Mouse (Mus musculus) cerebellum, adult 2 months (tissue): ENCODE measurements around the gene Ezh1.

ENCODE experiments used
- CTCF ChIP-seq: fragments of 200-500 bp; IDR thresholded peaks from 2 replicates; pipeline ENCODE4 v1.5.1; 2011; ENCODE audit warnings: low read depth, mild to moderate bottlenecking, control low read depth, low read length, moderate library complexity, borderline replicate concordance; ENCODE audit not compliant: insufficient read depth
- POLR2A ChIP-seq: fragments of 200-500 bp; IDR thresholded peaks from 2 replicates; pipeline ENCODE4 v1.6.1; 2011; ENCODE audit warnings: low read length, control low read depth, borderline replicate concordance; ENCODE audit not compliant: insufficient read depth

GRCm38 (mm10) chr11:101171721-101172433, 54.4 kb downstream of the Ezh1 start:
- TF ChIP-seq POLR2A = peak; percentile 64
- no peak for TF ChIP-seq CTCF
